Comparison of ENCODE assay signal across 15 mouse cellular contexts in the genomic region with DNA sequence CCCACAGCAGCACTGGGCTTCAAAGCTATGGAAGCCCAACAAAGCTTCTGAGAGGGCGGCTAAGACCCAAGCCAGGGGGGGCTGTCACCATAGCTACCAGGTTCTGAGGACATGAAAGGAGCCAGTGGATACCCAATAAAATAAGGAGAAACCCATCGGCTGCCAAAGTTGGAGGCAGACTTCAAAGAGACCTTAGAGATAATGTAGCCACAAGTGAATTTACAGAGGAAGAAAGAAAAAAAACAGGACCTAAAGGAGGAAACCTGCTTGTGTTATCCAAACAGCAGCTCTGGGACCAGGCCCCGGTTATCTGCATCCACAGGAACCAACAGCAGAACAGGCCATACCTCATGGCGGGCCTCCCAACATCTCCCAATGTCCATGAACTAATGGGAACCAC.
DNase-seq lines count a peak whose midpoint lies in the region; ATAC-seq and TF ChIP-seq lines count a peak whose summit lies in the region.
"Had no signal": no experiment of that assay in that cellular context is flagged by ENCODE, and none has a peak within 500 bp of the region (broad histone marks: within the 10 kb centered on the region; RNA-seq: fewer than 3 reads in every experiment).

No protein-coding gene starts in this region.

- no peak overlapping the region for H3K4me2 ChIP-seq in hindbrain, postnatal 0 days (ENCODE audit: low read depth, low read length)
- H3K4me2 ChIP-seq in liver, postnatal 0 days (ENCODE audit: low read depth, low read length), result no peak overlapping the region
- H3K4me2 ChIP-seq: embryonic facial prominence, embryonic 15.5 days; kidney, embryonic 15.5 days had no signal

- WGBS in hindbrain, embryonic 10.5 days, result 46% methylated on average over 4 of the region's 4 CpGs
- 55% methylated on average over 4 of the region's 4 CpGs for WGBS in hindbrain, postnatal 0 days
- WGBS in embryonic facial prominence, embryonic 10.5 days, result 50% methylated on average over 4 of the region's 4 CpGs
- 44% methylated on average over 4 of the region's 4 CpGs for WGBS in liver, postnatal 0 days (ENCODE audit: insufficient replicate concordance)

- TF ChIP-seq EP300 in liver, postnatal 0 days (IDR thresholded peaks at IDR 0.05; ENCODE audit: low read depth), result peak; percentile 37; the same call in 1 of the 2 replicates

- no peak for DNase-seq in gastrocnemius, adult 2 months
- no peak for DNase-seq in gastrocnemius, adult 8-10 months (ENCODE audit: low spot score in 2 of 2)
- no peak for DNase-seq in hindbrain, embryonic 10.5 days (ENCODE audit: low spot score)
- DNase-seq in hindbrain, postnatal 0 days (ENCODE audit: low spot score), result no peak
- DNase-seq in embryonic facial prominence, embryonic 10.5 days (ENCODE audit: low spot score), result no peak
- no peak for DNase-seq in liver, postnatal 0 days
- no peak for DNase-seq in cerebellum, postnatal 14 days
- DNase-seq: adrenal gland, postnatal 36 days; lung, postnatal 4 days; right cerebral cortex, postnatal 14 days; thymus, adult 2 months had no signal

- peak overlapping the region; percentile 82 for H3K4me3 ChIP-seq in gastrocnemius, adult 2 months
- H3K4me3 ChIP-seq in hindbrain, embryonic 10.5 days, result no peak overlapping the region
- H3K4me3 ChIP-seq in hindbrain, postnatal 0 days (ENCODE audit: low read length), result no peak overlapping the region
- H3K4me3 ChIP-seq in embryonic facial prominence, embryonic 10.5 days, result no peak overlapping the region
- H3K4me3 ChIP-seq in liver, postnatal 0 days (ENCODE audit: low read depth, low read length), result no peak overlapping the region
- H3K4me3 ChIP-seq: embryonic facial prominence, embryonic 15.5 days; kidney, embryonic 15.5 days had no signal

- intact Hi-C loops in gastrocnemius, adult 2 months (cut with DNase I), result no loop called here

- TF ChIP-seq CTCF in gastrocnemius, adult 2 months (IDR thresholded peaks at IDR 0.05), result no peak
- no peak for TF ChIP-seq CTCF in hindbrain, postnatal 0 days (IDR thresholded peaks at IDR 0.05; ENCODE audit: low read depth)
- no peak for TF ChIP-seq CTCF in liver, postnatal 0 days (IDR thresholded peaks at IDR 0.05; ENCODE audit: low read depth)

- H3K4me1 ChIP-seq in hindbrain, embryonic 10.5 days (replicated peaks), result peaks cover 60% of the 10 kb centered on the region
- peaks cover under 1% of the 10 kb centered on the region; the same call in 1 of the 2 replicates for H3K4me1 ChIP-seq in hindbrain, postnatal 0 days (ENCODE audit: insufficient read depth, low read length)
- peaks cover 64% of the 10 kb centered on the region for H3K4me1 ChIP-seq in embryonic facial prominence, embryonic 10.5 days
- peaks cover 13% of the 10 kb centered on the region for H3K4me1 ChIP-seq in liver, postnatal 0 days (ENCODE audit: insufficient read depth)

- H3K36me3 ChIP-seq in hindbrain, embryonic 10.5 days, result no peaks in the 10 kb centered on the region
- no peaks in the 10 kb centered on the region for H3K36me3 ChIP-seq in hindbrain, postnatal 0 days (ENCODE audit: insufficient read depth, low read length)
- H3K36me3 ChIP-seq in embryonic facial prominence, embryonic 10.5 days (replicated peaks), result no peaks in the 10 kb centered on the region
- no peaks in the 10 kb centered on the region for H3K36me3 ChIP-seq in liver, postnatal 0 days (replicated peaks; ENCODE audit: insufficient read depth, low read length)
- H3K36me3 ChIP-seq: embryonic facial prominence, embryonic 15.5 days; kidney, embryonic 15.5 days had no signal

- peak overlapping the region; percentile 96 for H3K27ac ChIP-seq in gastrocnemius, adult 2 months
- peak overlapping the region; percentile 65 for H3K27ac ChIP-seq in hindbrain, embryonic 10.5 days
- no peak overlapping the region; the same call in 1 of the 2 replicates for H3K27ac ChIP-seq in hindbrain, postnatal 0 days
- peak overlapping the region; percentile 61 for H3K27ac ChIP-seq in embryonic facial prominence, embryonic 10.5 days (replicated peaks)
- H3K27ac ChIP-seq in liver, postnatal 0 days (ENCODE audit: low read depth), result 0 out of 2 replicates have a peak overlapping the region, but pooled peaks have one; percentile 16
- H3K27ac ChIP-seq: kidney, embryonic 15.5 days had no signal

- H3K9ac ChIP-seq in hindbrain, postnatal 0 days (replicated peaks; ENCODE audit: low read length), result no peak overlapping the region
- no peak overlapping the region for H3K9ac ChIP-seq in liver, postnatal 0 days (replicated peaks)
- H3K9ac ChIP-seq: embryonic facial prominence, embryonic 15.5 days; kidney, embryonic 15.5 days had no signal

- no peaks in the 10 kb centered on the region for H3K27me3 ChIP-seq in hindbrain, embryonic 10.5 days (ENCODE audit: insufficient read depth, poor library complexity, severe bottlenecking)
- no peaks in the 10 kb centered on the region for H3K27me3 ChIP-seq in hindbrain, postnatal 0 days (ENCODE audit: insufficient read depth, low read length)
- no peaks in the 10 kb centered on the region for H3K27me3 ChIP-seq in embryonic facial prominence, embryonic 10.5 days (replicated peaks; ENCODE audit: low read depth, poor library complexity, severe bottlenecking)
- no peaks in the 10 kb centered on the region for H3K27me3 ChIP-seq in liver, postnatal 0 days (ENCODE audit: insufficient read depth, low read length)
- H3K27me3 ChIP-seq: embryonic facial prominence, embryonic 15.5 days; kidney, embryonic 15.5 days had no signal

- H3K9me3 ChIP-seq in hindbrain, embryonic 10.5 days, result no peaks in the 10 kb centered on the region
- H3K9me3 ChIP-seq in hindbrain, postnatal 0 days (ENCODE audit: low read length), result no peaks in the 10 kb centered on the region
- H3K9me3 ChIP-seq in embryonic facial prominence, embryonic 10.5 days, result no peaks in the 10 kb centered on the region
- no peaks in the 10 kb centered on the region for H3K9me3 ChIP-seq in liver, postnatal 0 days (ENCODE audit: low read length)
- H3K9me3 ChIP-seq: embryonic facial prominence, embryonic 15.5 days; kidney, embryonic 15.5 days had no signal

- no peak for ATAC-seq in hindbrain, postnatal 0 days
- peak; percentile 14; the same call in 1 of the 2 replicates for ATAC-seq in liver, postnatal 0 days
- ATAC-seq in CD4-positive, CD25-positive, alpha-beta regulatory T cell, adult 4 months, result no peak
- ATAC-seq: inflammation-experienced regulatory T-cells, adult 6 months had no signal
